Mouse (Mus musculus) myocyte (in vitro differentiated cells): ENCODE data around the gene Zfp652.

Source experiments
- CEBPB ChIP-seq: IDR thresholded peaks from 2 replicates; pipeline ENCODE4 v1.6.1; 2011; ENCODE audit warnings: mild to moderate bottlenecking, moderate library complexity; ENCODE audit not compliant: poor library complexity, insufficient read depth, severe bottlenecking
- E2F4 ChIP-seq: IDR thresholded peaks from one replicate; pipeline ENCODE4 v1.6.1; 2011; ENCODE audit warnings: mild to moderate bottlenecking, control low read depth, moderate library complexity; ENCODE audit not compliant: insufficient read depth
- MAX ChIP-seq: IDR thresholded peaks from one replicate; pipeline ENCODE4 v1.6.1; 2011; ENCODE audit warnings: low read depth, mild to moderate bottlenecking, control low read depth
- MYOD1 ChIP-seq, 3 experiments: IDR thresholded peaks; one replicate each; pipeline ENCODE4 v1.6.1; 2011; ENCODE audit warnings: control low read depth in 2 of 3, low read depth in 2 of 3, mild to moderate bottlenecking in 2 of 3, moderate library complexity in 1 of 3; ENCODE audit not compliant: insufficient read length in 2 of 3, control insufficient read depth in 1 of 3
- POLR2A ChIP-seq: IDR thresholded peaks from one replicate; pipeline ENCODE4 v1.6.1; 2011; ENCODE audit warnings: low read depth, mild to moderate bottlenecking, control low read depth, moderate library complexity; ENCODE audit not compliant: insufficient read length
- TCF12 ChIP-seq: IDR thresholded peaks from one replicate; pipeline ENCODE4 v1.6.1; 2011; ENCODE audit warnings: mild to moderate bottlenecking, control low read depth; ENCODE audit not compliant: poor library complexity, insufficient read depth, severe bottlenecking
- USF1 ChIP-seq: IDR thresholded peaks from one replicate; pipeline ENCODE4 v1.6.1; 2011; ENCODE audit warnings: low read depth, mild to moderate bottlenecking, control low read depth, moderate library complexity

GRCm38 (mm10) chr11:95844935-95845334, 132.5 kb downstream of the Zfp652 start:
- no peak for TF ChIP-seq POLR2A
- TF ChIP-seq MYOD1 (IDR thresholded peaks at IDR 0.05; ENCODE audit: control insufficient read depth in 1 of 3, insufficient read length in 2 of 3, low read depth in 2 of 3), result no peak
- TF ChIP-seq USF1, result no peak
- no peak for TF ChIP-seq CEBPB
- TF ChIP-seq MAX, result no peak
- TF ChIP-seq E2F4, result no peak
- no peak for TF ChIP-seq TCF12
